Mouse (Mus musculus) kidney, adult 2 months (tissue): ENCODE results near the gene Wwc1.

Experiments
- CTCF ChIP-seq: fragments of 200-500 bp; conservative IDR thresholded peaks from 2 replicates; pipeline ENCODE4 v1.5.1; 2011; ENCODE audit warnings: low read depth, mild to moderate bottlenecking, control low read depth, low read length, moderate library complexity, mixed read lengths; ENCODE audit not compliant: insufficient read depth, insufficient read length
- POLR2A ChIP-seq: fragments of 200-500 bp; IDR thresholded peaks from one replicate; pipeline ENCODE4 v1.6.1; 2011; ENCODE audit warnings: low read depth, low read length, control low read depth

DNA sequence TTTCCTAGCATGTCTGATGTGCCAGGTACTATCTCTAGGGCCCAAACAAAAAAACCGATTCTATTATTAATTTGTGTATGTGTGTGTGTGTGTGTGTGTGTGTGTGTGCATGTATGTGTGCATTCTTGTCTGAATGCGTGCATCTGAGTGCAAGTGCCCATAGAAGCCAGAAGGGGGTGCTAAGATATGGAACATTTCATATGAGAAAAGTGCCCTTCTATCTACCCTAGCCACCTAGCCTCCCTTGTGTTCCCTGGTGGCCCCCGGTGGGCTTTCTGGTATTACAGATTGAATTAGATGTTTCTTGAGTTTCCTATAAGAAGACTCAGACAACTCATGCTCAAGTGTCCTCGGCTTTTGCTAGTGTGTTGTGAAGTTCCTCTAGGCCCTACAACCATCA, 126.7 kb downstream of the Wwc1 start:
- TF ChIP-seq CTCF (no peak), POLR2A (no peak)
